Mouse (Mus musculus) heart, postnatal 4 days (tissue): Measurements from ENCODE around the gene G0s2. TPM values are rescaled to one million over a fixed set of nuclear protein-coding genes. Genes with fewer than 3 reads are reported as not detected.

Experiments
- DNase-seq: peaks from one replicate; pipeline ENCODE4 v3.0.0; 2021
- total RNA-seq, 2 experiments: library from RNA; stranded (reverse); gene quantifications; 2 replicates each; pipeline ENCODE4 v1.2.3; 2021

The G0s2 gene
- total RNA-seq, 2 experiments from 2014 or later, result 51.9 to 62.0 TPM

DNA sequence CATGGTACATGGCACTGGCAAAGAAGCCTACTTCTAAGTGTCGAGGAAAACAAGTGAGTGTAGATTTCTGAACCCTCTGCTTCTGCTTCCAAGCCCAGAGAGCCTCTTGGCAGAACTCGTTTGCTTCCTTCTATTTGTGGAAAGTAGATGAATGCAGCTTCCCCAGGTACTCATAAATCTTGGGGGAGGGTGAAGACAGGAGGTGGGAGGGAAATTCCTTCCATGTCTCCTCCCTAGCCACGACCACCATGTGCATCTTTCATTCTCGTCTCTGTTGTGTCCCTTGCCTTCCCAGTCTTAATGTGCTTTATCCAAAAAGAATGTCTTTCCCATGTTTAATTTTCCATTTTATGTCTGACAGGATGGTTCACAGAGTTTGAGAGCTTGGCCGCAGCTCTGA is 20.4 kb downstream of the G0s2 start:
- no peak for DNase-seq

DNA sequence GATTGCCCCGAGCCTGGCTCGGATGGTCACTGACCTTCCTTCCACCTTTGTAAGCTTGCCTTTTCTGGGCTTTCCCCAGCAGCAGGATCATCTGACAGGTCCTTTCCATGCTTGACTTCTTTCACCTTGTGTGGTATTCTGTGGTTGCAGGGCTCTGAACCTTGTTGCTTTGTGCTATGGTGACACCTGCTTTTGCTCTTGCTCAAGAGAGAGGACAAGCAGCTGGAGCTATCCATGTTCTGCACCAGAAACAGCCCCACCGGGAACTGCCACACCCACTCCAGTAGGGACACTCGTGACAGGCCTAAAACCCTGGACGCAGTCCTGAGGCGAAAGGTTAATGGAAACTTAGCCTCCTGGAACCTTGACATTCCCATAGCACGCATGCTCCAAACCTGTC is 21.6 kb downstream of the G0s2 start:
- DNase-seq, result no peak

DNA sequence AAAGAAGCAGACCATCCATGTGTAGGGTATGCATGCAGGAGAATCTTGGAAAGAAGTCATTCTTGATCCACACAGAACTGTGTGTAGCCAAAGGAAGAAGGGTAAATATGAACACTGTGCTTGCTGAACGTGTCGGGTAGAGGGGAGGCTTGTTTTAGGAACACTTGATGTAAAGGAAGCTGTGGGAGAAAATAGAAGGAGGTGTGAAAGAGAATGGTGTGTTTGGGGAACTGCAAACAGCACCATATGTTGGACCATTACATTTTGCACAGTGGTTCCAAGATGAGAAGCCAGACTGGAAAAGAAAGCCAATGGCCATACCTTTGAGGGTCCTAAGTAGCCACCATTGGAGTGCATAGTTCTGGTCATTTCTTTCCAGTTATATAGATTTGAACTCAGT is 23.0 kb downstream of the G0s2 start:
- no peak for DNase-seq

DNA sequence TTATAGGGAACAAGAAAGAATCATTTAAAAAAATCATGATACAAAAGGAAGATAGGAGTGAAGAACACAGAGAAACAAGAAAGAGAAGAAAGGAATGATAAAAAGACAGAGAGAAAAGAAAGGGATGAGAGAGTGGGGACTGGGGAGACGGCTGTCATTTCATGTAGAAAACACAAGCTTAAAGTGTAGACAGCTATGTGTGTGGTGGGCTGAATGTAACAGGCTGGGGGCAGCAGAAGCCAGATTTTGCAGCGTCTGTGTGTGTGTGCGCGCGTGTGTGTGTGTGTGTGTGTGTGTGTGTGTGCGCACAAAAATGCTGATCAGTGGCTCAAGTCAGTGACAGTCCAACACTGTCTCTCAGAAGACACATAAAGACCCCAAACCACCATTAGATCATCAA is 28.8 kb downstream of the G0s2 start:
- no peak for DNase-seq

DNA sequence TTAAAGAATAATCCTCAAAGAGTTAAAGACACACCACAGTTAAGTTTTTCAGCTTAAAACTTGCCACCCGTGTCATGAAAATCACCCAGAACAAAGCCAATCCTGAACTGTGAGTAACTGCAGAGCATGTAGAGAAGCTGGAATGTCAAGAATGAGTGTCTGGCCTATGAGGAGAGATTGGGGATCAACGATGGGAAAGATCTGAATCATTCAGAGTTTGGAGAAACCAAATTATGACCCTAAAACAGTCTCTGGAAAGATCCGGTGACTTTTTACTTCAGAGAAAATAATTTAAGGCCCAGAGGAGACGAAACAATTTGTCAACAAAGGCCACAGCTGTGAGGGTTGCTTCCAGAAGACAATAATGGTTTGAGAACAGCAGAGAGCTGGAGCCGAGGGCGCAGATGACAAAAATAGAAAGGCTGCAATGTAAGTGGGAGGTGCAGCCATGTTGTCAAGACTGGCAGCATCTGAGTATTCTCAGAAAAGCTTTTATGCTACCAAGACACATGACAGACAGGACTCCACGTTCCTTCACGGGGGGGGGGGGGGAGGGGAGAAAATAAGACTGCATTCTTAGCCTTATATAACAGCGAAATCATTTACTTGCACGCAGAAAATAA is 29.3 kb downstream of the G0s2 start:
- peak; percentile 26 for DNase-seq

DNA sequence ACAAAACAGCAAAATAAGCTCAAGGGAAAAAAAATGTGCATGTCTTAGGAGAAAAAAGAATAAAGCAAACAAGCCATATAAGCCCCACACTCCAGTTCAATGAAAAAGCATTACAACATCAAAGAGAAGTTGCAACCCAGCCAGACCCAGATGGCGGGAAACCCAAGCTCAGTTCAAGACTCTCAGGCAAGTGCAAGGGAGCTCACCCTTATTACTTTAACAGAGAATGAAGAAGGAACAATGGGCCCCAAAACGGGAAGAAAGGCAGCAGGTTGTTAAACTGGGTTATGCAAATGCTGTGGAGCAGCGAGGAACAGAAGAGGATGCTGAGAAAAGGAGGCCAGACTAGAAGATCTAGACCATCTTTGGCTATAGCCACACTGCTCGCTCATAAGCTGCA is 30.2 kb downstream of the G0s2 start:
- no peak for DNase-seq

DNA sequence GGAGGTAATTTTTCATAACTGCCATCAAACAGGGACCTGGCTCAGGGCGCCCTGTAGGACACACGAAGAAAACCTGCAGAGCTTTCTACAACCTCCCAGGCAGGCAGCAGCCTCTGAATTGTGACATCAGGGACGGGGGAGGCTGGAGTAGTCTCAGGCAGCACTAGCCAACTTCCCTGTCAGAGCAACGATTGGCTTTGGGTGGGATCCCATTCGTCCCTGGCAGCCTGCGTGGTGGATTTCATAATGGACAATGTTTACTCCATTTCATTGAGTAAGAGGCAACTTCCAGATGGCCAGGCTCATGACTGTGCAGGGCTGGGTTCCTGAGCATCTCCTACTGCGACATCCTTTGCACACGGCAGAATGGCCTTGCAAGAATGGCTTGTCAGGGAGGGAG is 30.8 kb downstream of the G0s2 start:
- DNase-seq, result peak; percentile 73

DNA sequence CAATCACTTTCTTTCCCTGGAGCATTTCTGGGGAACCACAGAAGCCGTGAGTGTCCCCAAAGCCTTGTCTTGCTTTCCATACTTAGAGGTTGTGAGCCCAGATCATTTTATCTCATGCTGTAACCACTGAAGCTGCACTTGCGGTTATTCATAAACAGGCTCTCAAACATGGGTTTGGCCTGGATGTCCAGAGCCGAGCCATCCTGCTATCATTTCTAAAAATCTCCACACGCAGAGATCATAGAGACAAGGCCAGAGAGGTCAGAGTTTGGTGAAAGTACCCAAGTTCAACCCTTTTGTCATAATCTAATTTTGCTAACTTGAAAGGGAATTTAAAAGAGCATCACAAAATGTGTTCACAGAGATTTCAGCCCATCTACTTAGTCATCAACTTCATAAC is 31.6 kb downstream of the G0s2 start:
- DNase-seq, result no peak

DNA sequence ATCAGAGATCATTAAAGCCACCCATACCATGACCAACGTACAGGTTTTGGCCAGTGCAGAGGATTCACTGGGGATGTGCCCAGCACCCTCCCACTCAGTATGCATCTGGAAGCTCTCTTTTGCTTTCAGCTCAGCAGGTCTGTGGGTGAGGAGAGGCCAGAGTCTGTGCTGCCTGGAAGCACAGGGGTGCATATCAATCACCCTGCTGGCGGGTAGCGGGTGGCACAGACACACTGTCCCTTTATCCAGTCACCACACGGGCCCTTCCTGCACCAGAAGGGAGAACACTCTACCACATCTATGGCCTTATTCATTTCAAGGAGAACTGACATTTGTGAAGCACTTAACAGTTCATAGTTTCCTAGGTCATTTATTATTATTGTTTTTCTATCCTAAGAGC is 34.6 kb downstream of the G0s2 start:
- no peak for DNase-seq

DNA sequence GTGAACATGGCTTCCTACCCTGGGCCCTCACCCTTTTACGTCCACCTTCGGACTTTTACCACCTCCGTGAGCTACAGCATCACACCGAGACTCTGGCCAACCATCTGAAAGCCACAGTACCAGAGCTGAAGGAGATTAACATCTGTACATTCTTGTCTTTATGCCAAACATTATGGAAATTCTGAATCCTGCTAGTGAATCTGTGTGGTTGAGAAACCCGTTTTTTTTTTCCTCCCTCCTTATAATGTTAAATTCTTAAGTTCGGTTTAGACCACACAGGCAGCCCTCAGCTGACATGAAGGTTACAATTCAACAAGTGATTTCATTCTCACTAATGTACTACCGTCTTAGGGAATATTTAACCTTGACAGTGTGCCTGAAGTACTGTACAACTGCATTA is 38.1 kb downstream of the G0s2 start:
- DNase-seq, result no peak

DNA sequence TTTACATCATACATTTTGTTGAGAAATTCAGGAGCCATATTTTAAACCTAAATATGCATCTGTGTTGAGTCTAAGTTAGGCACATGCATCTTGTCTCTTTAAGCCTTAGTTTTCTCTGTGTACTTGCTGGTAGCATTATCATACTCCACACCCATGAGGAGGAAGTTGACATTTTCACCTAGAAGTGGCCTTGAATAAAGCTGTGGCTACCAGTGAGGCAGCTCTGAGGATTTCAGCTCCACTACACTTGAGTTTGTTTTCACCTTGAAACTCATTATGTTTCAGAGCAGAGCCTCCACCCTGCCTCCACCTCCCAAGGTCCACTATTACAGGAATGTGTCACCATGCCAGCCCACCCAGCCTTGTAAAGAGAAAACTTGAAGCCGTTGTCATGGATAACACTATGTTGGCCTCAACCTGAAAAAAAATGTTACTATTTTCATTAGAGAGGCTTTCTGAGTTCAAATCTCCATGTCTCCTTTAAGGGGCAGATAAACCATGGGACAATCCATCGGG is 38.8 kb downstream of the G0s2 start:
- DNase-seq, result no peak

DNA sequence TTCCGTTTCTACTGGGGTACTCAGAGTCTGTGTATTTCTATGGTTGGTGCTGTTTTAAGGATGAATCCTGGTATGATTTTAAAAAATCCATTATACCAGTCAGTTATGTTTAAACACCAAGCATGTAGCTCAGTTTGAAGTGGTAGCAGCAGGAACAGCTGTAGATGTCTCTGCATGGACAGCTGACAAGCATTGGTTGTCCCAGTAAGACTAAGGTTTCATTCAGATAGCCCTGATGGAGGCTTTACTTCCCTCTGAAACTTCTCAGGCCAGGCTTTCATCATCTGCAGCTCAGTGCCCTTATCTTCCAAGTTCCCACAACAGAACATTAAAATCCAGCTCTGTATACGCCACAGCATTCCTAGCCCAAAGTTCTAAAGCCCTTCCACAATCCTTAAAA is 40.3 kb downstream of the G0s2 start:
- DNase-seq, result no peak

DNA sequence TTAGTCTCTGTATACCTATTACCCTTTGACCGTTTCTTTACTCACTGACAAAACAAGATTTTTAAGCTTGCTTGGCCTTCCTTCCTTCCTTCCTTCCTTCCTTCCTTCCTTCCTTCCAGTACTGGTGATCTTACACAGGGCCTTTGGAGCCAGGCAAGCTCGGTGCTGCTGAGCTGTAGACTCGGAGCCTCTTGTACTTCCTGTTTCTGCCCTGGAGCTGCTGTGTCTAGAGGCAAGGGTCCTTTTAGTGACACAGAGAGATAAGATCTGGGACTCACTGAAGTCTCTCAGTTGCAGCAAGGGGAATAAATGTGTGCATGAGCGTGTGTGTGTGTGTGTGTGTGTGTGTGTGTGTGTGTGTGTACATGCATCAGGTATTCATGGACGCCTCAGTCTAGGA is 42.1 kb downstream of the G0s2 start:
- DNase-seq, result no peak

DNA sequence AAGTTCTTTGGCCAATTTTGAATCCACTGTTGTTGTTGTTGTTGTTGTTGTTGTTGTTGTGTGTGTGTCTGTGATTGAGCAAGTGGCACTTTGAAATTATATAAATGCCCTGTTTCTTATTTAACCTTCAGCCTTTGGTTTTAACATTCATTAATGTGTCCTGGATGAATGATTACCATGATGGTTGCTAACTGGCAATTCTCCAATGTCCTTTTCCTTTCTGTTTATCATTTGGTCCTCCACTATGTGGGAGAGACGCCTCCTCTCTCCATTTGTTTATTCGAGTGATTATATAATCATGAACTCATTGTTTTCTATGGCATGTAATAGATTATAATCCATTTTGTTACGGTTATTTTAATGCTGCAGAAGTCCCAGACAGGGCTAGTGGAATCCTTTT is 42.5 kb downstream of the G0s2 start:
- DNase-seq, result no peak

DNA sequence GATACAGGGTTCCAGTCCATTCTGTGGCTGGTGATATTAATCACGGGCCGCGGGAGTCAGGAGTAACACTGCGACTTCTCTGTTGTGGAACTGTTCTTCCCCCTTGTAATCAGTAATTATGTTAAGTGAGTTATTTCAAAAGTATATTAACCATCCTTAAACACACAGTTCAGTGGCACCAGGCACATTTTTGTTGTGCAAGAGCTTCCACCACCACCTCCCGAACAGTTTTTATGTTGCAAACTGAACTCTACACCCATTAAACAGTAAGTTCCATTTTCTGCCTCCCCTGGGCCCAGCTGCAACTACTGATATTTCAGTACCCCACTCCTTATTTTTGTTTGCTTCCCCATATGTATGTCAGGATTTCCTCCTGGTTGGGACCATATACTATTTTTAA is 43.4 kb downstream of the G0s2 start:
- no peak for DNase-seq

DNA sequence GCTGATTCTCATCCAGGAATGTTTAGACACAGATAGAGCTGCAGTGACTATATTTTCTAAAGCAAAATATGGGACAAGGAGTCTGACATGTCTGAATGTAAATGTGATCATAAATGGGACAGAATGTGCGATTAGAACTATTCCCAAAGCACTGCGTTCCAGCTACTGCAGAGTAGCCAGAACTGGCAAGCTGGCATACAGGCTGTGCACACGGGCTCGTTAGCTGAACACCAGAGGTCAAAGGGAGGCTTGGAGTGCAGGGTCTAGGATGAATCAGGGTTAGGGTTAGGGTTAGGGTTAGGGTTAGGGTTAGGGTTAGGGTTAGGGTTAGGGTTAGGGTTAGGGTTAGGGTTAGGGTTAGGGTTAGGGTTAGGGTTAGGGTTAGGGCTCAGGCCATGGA is 45.5 kb downstream of the G0s2 start:
- no peak for DNase-seq

DNA sequence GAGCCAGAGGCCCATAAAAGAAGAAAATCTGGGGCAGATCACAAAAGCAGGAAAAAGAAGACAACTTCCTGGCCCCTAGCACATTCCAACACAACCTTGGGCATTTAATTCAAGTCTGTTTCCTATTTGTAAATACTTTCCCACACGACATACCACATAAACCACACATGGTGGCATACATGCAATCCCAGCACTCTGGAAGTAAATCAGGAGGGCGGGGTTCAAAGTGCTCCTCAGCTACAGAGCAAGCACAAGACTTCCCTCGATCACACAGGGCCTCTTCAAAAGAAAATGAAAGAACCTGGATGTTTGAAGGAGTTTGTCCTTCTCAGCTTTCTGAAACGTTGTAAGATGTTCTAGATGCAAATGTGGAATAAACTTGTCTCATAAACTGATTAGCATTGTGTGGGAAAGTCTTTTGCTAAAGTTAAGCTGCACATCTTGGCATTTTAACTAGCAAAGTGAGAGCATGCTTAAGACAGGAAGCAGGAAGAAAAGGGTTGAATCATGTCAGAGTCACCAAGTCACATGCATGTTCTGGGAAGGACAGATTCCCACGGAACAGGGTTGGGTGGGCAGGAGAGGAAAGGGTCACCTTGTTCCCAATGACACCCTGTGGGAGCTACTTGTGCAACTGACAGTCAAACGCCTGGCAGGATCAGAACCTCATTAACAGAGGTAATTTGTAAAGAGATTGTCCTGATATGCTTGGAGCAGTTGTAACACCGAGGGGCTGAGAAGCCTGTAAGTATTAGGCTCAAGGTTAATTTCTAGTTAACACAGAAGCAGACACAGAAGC is 46.1 kb downstream of the G0s2 start:
- DNase-seq, result no peak

DNA sequence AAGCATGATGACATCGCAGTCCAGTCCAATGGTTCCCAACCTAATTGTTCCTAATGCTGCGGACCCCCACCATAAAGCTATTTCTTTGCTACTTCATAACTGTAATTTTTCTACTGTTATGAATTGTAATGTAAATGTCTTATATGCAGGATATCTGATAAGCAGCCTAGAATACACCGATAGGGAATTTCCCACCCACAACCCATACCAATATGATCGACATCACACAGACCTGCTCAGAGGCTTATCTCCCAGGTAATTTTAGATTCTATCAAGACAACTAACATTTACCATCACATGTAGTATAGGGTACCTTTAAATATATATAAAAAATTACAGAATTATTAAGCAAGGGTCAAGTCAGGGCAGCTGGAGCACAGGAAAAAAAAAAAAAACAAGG is 46.9 kb downstream of the G0s2 start:
- DNase-seq, result no peak

DNA sequence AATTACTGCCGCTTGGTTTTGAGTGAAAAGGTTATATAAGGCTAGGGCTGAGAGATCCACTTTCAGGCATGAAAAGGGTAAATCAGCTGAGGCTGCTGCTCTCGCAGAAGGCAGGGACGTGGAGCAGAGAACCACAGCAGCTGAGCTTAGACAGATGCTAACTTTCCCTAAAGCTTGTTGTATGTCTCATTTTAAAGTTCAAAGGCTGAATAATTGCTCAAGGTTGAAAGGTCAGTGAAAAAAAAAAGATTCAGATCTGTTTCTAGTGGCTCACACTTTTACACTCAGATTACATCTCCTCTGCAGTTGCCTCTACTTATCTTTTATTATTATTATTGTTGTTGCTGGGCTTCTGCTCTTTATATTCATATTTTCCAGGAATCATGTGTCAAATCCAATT is 47.5 kb downstream of the G0s2 start:
- no peak for DNase-seq

Other genes with a start within 250 kb of the G0s2 start
- under 1 TPM; 0.29 TPM for gene Syt14, start 237.4 kb downstream of the G0s2 start, total RNA-seq
- 10 to 100 TPM; 10.2 to 11.8 TPM for gene Diexf, start 142.9 kb downstream of the G0s2 start, total RNA-seq
- 1 to 10 TPM; 6.0 to 7.5 TPM for gene Irf6, start 120.1 kb downstream of the G0s2 start, total RNA-seq
- 1 to 10 TPM; 5.3 to 7.8 TPM for gene A130010J15Rik, start 105.2 kb downstream of the G0s2 start, total RNA-seq
- 1 to 10 TPM; 1.0 to 1.4 TPM for gene Traf3ip3, start 71.5 kb downstream of the G0s2 start, total RNA-seq
- gene Lamb3, start 65.5 kb downstream of the G0s2 start, total RNA-seq, result 1 to 10 TPM; 8.3 to 9.7 TPM
- gene Hsd11b1, start 9.1 kb downstream of the G0s2 start, total RNA-seq, result 1 to 10 TPM; 1.0 to 1.5 TPM
- gene Camk1g, start 97.1 kb upstream of the G0s2 start, total RNA-seq, result 1 to 10 TPM; 3.9 to 4.1 TPM